Mouse (Mus musculus) regulatory T cell (primary cell): Measurements from ENCODE around the gene Igfbp6.

ENCODE experiments used
- in situ Hi-C: fragments of 300-600 bp; cut with MboI, MseI; formaldehyde crosslinking; loops from one replicate; pipeline ENCODE4 v1.15.1; 2025; ENCODE audit warnings: high pct_unique_total_duplicates

The Igfbp6 gene

DNA sequence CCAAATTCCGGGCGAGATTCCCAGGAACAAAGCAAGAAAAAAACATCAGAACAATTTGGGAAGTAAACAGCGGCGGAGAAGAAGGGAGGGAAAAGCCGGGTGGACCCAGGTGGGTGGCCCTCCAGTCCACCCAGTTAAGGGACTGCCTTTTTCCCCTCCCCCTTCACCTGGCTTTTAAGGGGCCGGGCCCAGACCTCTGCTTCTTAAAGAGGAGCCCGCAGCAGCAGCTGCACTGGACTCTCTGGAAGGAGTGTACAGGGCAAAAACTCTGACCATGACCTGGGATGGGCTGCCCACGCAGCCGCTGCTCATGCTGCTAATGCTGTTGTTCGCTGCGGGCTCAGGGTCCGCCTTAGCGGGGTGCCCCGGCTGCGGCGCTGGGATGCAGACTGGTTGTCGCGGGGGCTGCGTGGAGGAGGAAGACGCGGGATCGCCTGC, at the start of gene Igfbp6:
Gene Igfbp6, plus strand, starts transcription at position 89 of the 438 bp plus-strand sequence.
- in situ Hi-C loops: no loop called here

DNA sequence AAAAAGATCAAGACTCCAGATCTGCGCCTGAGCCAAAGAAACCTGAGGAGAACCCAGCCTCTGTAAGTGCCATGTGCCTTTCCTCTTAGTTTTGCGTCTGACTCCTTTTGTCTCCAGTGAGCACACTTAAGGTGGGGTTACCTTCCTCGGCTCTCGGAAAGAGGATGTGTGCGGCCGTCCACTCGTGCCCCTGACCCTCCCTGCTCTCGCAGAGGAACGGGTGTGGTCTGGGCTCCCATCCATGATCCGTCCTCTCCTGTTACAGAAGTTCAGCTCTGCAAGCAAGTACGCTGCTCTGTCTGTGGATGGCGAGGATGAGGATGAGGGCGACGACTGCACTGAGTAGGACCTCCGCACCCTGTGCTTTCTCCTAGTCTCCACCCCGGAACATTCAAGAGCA, 49.2 kb upstream of the Igfbp6 start:
- in situ Hi-C loops: no loop called here

DNA sequence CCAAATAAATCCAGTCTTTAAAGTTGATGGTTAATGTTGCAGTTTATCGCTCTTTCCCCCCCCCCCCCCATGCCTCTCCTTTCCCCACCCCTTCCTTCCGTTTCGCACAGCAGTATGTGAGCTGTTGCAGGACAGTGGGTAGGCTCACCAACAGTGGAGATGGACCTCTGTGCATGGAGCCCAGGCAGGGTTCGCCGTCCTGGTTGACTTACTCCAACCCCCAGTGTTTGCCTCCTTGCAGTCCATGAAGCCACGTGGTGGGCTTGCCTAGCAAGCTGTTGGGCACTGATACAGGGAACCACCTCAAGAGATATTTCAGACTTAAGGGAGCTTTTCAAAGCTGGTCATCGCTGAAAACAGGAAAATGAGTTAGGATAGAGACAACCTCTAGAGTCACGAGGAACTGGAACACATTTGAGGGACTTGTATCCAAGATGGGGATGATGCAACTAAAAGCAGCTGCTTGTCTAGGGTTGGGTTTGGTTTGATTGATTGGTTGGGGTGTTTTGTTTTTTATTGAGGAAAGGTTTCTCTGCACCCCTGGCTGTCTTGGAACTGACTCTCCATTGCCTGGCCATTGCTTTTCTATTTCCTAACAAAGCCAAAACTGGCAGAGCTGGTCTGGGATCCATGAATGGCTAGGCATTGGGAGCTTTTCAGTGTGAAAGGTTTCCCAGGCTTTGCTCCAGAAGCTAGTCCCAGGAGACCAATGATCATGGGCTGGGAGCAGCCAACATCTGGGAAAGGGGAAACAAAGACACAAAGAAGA, 46.8 kb upstream of the Igfbp6 start:
- in situ Hi-C loops: no loop called here

DNA sequence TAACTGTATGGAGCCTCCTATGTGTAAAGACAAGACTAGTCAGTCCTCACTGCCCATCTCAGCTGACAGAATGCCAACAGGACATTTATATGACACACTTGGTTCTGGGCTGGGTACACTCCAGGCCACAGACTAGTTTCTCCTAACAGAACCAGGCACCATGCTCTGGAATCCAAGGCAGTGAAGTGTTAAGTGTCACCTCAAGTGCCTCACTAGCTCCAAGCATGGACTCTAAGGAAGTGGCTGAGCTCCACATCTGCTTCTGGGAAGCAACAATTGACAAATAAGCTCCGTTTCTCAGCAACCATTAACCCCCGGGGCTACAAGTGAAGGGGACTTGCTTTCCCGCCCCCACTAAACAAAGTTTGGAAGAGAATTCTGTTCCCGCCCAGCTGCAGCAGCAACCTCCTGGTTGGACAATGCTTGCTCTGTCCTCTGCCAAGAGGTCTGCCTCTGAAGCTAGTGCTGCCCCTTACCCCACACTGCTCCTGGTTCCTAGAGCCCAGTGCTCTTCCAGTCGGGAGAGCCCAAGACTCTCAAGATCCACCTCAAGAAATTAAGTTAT, 46.1 kb upstream of the Igfbp6 start:
- in situ Hi-C loops: no loop called here

DNA sequence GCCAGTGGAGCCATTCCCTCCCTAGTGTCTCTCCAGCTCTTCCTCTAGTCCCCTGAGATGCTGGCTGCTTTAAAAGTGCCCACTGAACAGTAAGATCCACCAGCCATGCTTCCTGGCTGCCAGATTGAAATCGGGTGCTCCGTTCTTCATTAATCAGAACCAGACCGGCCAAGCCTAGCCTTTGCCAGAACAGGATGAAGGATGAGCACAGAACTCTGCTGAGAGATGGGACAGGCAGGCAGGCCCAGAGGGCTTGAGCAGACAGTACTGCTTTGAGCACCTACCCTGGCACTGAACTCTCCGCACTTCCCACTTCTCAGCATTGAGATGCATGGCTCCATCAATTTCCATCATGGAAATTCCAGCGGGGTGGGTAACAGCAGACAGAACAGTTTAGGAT, 44.9 kb upstream of the Igfbp6 start:
- in situ Hi-C loops: no loop called here

DNA sequence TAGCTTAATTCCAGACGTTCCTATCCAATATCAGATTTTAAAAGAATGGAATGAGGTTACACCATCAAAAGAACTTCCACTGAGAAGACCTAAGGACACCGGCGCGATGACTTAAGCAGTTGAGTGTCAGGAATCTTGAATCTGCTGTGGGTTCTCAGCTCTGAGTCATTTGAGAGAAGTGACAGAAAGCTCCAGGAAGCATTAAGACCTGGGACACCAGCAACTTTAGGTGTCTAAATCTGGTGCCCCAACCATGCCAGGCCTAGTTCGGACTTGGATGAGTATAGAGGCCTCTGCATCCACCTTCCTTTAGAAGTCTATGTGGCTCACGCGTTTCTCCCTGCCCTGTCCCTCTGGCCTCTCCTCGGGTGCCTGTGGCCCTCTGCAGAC, 44.4 kb upstream of the Igfbp6 start:
- in situ Hi-C loops: no loop called here

DNA sequence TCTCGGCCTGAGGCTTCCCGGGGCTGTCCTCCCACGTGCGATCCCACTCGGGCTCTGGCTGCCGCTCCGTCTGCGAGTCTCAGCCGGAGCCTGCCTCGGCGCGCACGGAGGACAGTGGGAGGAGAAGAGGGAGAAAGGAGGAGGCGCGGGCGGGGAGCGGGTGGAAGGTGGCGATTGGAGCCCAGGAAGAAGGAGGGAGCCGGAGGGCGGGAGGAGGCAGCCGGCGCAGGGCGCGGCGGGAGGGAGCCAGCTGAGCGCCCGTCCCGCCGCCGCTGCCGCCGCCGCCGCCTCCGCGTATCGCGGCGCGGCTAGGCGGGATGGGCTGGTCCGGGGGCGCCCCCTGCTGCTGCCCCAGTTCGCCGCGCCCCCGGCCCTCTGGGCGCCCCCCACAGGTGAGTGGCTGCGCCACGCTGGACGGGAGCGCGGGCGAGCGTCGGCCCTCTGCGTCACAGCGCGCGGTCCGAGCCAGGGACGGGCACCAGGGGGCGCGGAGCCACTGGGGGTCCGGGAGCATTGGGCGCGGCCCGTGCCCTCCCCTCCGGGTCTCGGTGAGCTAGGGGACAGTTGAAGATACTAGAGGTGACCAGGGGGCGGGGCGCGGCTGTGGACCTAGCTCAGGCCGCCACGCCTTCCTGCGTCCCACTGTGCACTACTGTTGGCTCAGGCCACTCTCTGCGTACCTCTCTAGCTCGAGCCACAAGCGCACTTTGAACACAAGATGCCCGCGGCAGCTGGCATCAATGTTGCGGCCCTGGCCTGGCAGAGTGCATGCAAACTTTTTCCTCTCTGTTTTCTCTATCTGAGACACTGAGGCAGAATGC, 43.8 kb upstream of the Igfbp6 start, which contains the start of gene Tns2:
Gene Tns2, plus strand, starts transcription at position 253 of the 821 bp plus-strand sequence.
- in situ Hi-C loops: no loop called here

DNA sequence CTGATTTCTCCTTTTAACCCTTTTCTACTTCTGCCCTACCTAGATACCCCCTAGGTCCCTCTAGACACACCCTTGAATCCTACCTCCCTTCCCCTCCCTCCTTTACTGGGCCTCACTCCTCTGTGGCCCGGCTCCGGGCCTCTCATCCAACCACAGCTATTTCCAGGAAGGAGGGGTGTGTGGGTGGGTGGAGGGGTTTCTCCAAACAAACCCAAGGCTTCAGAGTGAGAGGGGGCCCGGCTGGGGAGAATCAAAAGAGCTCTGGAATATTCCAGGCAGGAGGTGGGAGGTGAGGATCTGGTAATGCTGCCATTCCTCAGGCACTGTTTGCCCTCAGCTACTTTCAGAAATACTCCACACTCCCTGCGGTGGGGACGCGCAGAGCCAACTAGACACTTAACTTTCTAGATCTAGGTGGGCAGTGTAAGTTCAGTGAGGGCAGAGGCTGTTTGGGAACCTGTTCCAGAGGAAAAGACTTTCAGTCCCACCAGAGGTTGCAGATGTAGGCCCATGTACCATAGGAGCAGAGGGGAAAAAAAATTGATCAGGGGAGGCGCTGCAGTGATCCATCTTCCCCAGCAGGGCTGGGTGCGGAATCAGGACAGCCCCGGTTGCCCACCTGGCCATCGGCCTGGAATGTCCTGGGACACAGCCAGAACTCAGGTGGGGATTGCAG, 43.0 kb upstream of the Igfbp6 start:
- in situ Hi-C loops: no loop called here

DNA sequence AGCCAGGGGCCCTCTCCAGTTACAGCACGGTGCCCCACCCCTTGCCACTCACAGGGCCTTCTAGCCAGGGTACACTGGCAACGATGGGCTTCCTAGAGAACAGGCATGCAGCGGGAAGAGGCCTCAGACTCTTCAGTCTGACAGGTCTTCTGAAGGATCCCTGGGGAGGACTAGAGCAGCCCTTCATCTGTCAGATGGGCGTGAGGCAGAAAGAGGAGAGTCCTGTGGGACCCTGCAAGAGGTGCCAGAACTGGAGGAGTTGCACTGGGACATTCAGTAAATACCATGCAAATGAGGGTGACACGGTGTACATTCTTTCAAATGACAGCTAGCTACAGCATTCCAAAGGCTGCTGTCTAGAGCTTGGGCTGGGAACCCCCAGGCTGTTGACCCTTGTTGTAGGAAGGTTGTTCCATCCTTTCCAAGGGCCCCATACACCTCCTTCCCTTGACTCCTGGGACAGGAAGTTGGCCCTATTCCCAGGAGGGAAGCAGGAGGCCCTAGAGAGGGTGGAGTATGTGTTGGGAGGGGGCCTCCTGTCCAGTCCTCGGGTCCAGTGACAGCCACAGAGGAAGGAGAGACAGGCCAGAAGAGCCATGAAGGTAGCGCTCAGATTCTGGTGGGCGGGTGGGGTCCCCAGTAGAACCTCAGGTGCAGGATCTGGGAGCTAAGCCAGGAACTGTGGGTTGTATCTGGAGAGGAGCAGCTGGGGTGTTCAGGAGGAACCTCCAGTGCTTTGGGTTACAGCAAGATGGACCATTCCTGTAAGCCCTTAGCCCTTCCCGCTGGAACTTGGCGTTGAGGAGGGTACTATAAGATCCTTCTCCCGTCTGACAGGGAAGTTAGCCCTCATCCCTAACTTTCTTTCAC, 42.3 kb upstream of the Igfbp6 start:
- in situ Hi-C loops: no loop called here

DNA sequence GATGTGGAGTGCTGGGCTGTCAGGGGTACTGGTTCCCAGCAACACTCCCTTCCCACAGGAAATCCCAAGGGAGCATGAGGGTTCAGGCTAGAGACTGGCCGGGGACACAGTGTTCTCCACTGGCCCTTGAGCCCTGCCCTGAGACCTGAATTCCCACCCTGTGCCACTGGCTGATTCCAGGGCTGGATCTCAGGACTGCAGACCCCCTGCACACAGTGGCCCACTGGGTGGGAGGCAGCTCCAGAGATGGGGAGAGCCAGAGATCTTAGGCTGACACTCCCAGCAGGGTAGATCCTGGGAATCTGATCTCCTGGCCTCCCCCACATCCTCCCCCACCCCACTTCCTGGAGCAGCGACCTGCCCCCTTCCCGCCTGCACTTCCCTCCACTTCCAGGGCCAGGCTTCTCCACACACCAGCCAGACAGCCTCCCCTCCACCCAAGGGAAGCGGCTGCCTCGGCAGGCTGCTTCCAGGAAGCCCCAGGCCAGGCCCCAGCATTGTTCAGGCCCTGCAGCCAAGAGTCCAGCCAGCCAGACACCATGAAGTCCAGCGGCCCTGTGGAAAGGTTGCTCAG, 41.5 kb upstream of the Igfbp6 start:
- in situ Hi-C loops: no loop called here

DNA sequence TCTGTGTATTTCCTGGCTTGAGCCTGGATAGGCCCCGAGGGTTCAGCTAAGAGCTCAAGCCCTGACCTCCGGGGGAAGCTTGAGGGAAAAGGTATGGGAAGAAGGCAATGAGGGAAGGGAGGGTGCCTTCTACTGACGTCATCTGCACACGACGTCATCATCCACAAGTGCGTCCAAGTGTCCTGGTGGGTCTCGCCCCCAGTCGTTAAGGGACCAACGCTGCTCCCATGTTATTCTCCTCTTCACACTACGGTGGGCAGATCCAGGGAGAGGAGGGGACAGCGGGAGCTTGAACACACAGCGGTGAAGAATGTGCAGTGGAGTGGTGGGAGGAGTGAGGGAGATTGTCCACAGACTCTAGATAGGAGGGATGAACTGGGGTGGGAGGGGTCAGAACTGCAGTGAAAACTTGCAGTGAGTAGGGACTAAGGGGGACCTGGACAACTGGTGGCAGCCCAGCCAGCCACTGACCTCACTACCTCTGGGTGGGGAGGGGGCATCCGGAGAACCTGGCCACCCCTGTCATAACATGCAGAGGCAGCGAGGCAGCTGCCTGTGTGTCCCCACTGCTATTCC, 40.7 kb upstream of the Igfbp6 start:
- in situ Hi-C loops: no loop called here

DNA sequence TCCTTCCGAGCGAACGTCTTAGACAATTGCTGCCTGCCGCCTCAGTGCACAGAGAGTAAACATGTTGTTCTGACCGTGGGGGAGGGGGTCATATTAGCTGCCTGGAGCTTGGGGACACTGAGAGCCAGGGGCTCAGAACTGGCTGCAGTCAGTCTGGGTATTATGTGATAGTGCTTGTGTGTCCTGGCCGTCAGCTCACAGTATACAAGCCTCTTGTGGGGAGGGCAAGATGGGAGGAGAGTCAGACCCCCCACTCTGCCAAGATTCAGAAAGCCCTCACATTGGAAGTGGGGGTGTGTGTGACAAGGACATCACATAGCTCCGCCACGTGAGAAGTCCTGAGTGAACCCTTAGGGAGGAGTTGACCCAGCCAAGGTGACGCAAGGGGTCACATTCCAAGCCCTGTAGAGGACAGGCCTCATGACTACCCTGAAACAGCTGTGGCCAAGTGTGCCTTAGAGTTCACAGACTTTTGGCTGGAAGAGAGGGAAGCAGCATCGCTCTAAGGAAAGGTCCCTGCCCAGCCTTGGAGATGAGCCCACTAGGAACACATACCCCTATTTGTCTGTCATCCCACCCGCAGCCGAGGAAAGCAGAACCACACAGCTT, 40.1 kb upstream of the Igfbp6 start:
- in situ Hi-C loops: no loop called here

DNA sequence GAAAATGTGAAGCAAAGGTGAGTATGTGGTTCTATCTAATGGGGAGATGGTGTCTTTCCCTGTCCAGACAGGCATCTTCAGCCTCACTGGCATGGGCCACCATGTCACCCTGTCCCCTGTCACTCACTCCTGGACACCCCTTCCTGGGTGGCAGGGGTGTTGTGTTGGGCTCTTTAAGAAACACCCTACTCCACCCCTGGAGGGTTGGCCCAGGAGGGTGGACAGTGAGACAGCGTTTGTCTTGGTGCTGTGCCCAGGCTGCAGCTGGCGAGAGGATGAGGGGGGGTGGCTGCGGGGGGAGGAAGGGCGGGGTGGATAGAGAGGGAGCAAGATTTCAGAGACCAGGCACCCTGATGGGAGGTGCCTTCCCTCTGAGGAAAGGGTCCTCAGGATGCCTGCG, 38.8 kb upstream of the Igfbp6 start:
- in situ Hi-C loops: no loop called here

DNA sequence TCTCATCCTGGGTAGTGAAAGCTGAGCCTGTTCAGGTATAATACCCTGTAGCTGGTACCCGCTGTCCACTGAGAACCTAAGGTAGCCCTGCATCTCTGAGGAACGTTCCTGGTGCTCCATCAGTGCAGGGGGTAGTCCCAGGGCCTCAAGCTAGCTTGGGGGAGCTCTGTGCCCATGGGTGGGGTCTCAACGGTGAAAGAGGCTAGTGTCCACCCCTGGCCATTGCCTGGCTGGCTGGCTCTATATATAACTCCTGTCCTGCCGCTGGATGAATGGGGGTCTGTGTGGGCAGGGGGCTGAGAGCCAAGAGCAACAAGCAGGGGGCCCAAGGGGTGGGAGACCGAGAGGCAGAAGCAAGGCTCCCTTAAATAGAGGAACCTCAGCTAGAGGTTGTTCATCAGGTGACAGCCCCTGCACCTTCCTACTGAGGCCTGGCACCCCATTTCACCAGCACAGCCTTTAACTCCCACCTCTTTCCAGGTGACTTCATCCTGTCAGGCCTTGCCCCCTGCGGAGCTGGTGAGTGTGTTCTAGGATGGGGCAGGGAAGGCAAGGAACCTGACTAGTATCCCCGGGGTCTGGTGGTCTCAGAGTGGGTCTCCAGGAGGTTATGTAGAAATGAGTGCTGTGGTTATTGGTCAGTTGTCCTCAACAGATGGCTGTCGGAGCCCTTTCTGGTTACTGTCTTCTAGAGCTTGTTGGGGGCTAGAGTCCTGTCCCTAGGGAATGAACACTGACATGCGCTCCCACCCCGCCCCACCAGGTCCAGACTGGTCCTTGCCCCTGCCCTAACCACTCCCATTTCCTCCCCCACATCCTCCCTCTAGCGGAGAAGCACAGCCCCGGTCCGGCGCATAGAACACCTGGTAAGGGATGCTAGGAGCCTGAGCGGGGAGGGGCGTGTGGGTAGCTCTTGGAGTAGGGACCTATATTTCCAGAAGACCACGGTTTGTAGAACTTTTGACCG, 38.1 kb upstream of the Igfbp6 start:
- in situ Hi-C loops: no loop called here

DNA sequence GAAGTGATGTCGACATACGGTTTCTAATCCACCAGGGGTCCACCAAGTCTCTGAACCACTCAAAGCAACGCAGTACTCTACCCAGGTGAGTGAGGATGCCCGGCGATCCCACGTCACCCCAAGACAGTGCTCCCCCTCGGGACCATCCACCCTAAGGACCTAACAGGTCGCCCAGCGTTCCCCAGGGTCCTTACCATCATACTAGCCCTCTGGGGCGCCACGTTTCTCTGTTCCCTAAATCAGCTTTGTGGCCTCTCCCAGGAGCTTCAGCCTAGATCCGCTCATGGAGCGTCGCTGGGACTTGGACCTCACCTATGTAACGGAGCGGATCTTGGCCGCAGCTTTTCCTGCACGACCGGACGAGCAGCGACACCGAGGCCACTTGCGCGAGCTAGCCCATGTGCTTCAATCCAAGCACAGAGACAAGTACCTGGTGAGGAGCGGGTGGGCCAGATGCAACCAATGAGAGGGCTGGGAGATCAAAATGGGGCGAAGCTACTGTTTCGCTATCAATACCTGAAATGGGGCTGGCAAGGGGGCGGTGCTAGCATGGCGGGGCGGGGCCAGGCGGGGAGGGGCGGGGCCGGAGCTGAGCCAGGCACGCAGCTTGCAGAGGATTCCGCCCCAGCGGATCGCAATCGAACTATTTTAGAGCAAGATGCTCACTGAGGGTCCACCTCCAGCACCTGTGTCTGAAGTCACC, 37.3 kb upstream of the Igfbp6 start:
- in situ Hi-C loops: no loop called here

DNA sequence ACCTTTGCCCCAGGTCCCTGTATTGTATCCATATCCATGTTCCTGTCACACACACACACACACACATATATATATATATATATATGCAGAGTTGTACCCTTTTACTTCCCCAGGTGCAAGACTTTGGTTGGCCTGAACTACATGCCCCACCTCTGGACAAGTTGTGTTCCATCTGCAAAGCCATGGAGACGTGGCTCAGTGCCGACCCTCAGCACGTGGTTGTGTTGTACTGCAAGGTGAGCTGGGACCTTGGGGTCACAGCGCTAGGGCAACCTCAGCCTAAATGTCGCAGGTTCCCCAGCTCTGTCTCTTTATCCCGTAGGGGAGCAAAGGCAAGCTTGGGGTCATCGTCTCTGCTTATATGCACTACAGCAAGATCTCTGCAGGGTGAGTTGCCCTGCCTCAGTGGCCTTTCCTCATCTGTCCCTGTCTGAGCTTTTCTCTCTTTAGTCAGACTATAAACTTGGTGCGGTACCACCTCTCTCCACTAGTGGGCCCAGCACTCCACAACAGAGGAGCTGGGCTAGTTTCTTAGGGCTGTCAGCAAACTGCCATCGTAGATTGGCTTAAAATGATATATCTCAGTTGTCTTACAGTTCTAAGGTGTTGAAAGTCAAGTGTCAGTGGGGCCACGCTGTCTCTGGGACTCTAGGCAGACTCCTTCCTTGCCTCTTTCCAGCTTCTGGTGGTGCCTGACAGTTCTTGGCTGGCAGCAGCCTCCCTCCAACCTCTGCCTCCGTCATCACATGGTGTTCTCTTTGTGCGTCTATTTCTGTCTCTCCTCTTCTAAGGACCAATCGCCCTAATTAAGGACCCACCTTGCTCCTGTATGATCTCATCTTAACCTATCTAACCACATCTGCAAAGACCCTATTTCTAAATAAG, 36.2 kb upstream of the Igfbp6 start:
- in situ Hi-C loops: no loop called here
